In genomic region chr11:59821625-59822024, GRCm38 (mm10) we compare ENCODE assay signal across 20 mouse cellular contexts. TPM values are rescaled to one million over a fixed set of nuclear protein-coding genes. Genes with fewer than 3 reads are reported as not detected.
DNase-seq lines count a peak whose midpoint lies in the region; TF ChIP-seq lines count a peak whose summit lies in the region.
"Had no signal": no experiment of that assay in that cellular context is flagged by ENCODE, and none has a peak within 500 bp of the region (broad histone marks: within the 10 kb centered on the region; RNA-seq: fewer than 3 reads in every experiment).

No protein-coding gene starts in this region.

- no peak for TF ChIP-seq POLR2A in ES-Bruce4 (IDR thresholded peaks at IDR 0.05; ENCODE audit: insufficient read depth, low read length)

- TF ChIP-seq CTCF in ES-Bruce4 (IDR thresholded peaks at IDR 0.05; ENCODE audit: low read depth, low read length) = no peak

- H3K27me3 ChIP-seq in ES-Bruce4 (ENCODE audit: control insufficient read depth, insufficient read depth, low read length, poor library complexity, severe bottlenecking) = no peaks in the 10 kb centered on the region
- H3K27me3 ChIP-seq: CH12.LX, Patski had no signal

- peaks cover 79% of the 10 kb centered on the region for H3K36me3 ChIP-seq in ES-Bruce4 (ENCODE audit: control insufficient read depth, insufficient read depth, low read length, poor library complexity, severe bottlenecking)

- no peaks in the 10 kb centered on the region for H3K9me3 ChIP-seq in ES-Bruce4 (replicated peaks; ENCODE audit: control insufficient read depth, insufficient read depth, low read length, poor library complexity, severe bottlenecking)
- H3K9me3 ChIP-seq: G1E had no signal

- H3K4me1 ChIP-seq in ES-Bruce4 (ENCODE audit: control insufficient read depth, insufficient read depth, low read length) = peaks cover 2% of the 10 kb centered on the region

- H3K9ac ChIP-seq in ES-Bruce4 (ENCODE audit: low read depth, poor library complexity, severe bottlenecking) = no peak overlapping the region

- no peak for TF ChIP-seq EP300 in ES-Bruce4 (IDR thresholded peaks at IDR 0.05; ENCODE audit: insufficient read depth, low read depth, low read length)

- H3K4me3 ChIP-seq in ES-Bruce4 (ENCODE audit: low read depth, low read length) = no peak overlapping the region

- 0 out of 2 replicates have a peak overlapping the region, but pooled peaks have one; percentile 23 for H3K27ac ChIP-seq in ES-Bruce4 (ENCODE audit: insufficient read depth, low read length)

- DNase-seq in R1 (ENCODE audit: low read depth, low spot score) = peak; percentile 64
- no peak for DNase-seq in thymus, postnatal 25 days
- no peak for DNase-seq in frontal cortex, postnatal 10 days (ENCODE audit: low spot score in 2 of 2)
- DNase-seq: adrenal gland, adult 2 months; adrenal gland, adult 8-10 months; adrenal gland, postnatal 10 days; adrenal gland, postnatal 14 days; adrenal gland, postnatal 25 days; adrenal gland, postnatal 36 days; B cell, adult 2 months; cerebellum, adult 11 months; cerebellum, adult 11-12 months; cerebellum, adult 18-20 months; cerebellum, adult 2 months; cerebellum, adult 8-10 months had no signal

RNA-seq across cellular contexts. Expression of gene Flcn, which starts 11.8 kb away (rescaled TPM):
- 17.1 and 17.8 TPM in 2 replicates for polyA plus RNA-seq in ES-Bruce4 (2011; ENCODE audit: insufficient read depth, insufficient read length, low read depth, missing spikeins)

RNA-seq across cellular contexts. Expression of gene Nt5m, which starts 17.6 kb away (rescaled TPM):
- polyA plus RNA-seq in ES-Bruce4 (2011; ENCODE audit: insufficient read depth, insufficient read length, low read depth, missing spikeins) = 3.7 and 4.2 TPM in 2 replicates

RNA-seq across cellular contexts. Expression of gene Cops3, which starts 18.0 kb away (rescaled TPM):
- polyA plus RNA-seq in ES-Bruce4 (2011; ENCODE audit: insufficient read depth, insufficient read length, low read depth, missing spikeins) = 121 and 131 TPM in 2 replicates

RNA-seq across cellular contexts. Expression of gene Pld6, which starts 34.2 kb away (rescaled TPM):
- polyA plus RNA-seq in ES-Bruce4 (2011; ENCODE audit: insufficient read depth, insufficient read length, low read depth, missing spikeins) = 5.3 and 7.0 TPM in 2 replicates
- polyA plus RNA-seq: activated CD4-positive, CD25-positive, alpha-beta regulatory T cell, adult 4 months; G1E had no signal
